Mouse (Mus musculus) left cerebral cortex, adult 11 months (tissue): ENCODE data around the gene Zp1.

Experiments used
- DNase-seq: peaks from one replicate; pipeline ENCODE4 v3.0.0; 2022; ENCODE audit warnings: low spot score

The Zp1 gene

DNA sequence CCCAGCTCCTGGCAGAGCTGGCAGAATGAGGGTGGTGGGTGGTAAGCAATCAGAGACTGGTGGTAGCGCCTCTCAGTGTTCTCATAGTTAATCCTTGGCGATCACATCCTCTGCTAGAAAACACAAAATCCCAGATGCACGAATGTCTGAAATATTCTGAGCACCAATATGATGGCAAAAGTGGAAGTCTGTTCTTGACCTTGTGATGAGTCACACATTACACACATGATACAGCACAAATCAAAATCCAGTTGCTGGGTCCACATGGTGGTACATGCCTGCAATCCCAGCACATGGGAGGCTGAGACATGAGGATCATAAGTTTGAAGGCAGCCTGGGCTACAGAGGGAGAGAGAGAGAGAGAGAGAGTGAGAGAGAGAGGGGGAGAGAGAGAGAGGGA, 626 bp upstream of the Zp1 start:
- DNase-seq: no peak

DNA sequence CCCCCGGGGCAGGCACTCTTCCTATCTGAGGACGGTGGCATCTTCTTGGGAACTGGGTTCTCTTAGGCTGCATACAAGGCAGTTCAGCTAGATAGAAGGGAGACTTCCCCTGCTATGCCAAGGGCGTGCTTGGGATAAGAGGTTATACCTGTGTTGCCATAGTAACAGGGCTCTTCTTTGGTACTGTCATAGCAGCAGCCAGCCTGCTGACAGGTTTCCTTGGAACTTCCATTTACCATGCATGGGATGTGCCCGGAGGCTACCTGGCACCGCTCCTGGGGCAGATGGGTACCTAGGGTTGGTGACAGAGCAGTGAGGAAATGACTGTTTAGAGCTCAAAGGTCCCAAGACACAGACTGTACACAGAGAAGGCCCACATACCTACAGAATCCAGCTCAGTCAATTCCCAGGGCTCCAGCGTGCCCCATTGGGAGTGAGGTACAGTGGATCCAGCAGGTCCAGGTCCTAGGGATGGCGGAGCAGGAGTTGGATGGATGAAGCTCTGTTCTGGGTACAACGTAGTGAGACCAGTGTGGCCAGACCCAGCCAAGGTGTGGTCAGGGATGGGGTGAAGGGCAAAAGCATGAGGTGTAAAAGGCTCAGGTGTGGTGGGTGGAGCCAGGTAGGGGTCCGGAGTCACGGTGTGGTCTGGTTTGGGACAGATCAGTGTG, 2.0 kb downstream of the Zp1 start:
- DNase-seq: no peak

GRCm38 (mm10) chr19:10916506-10916905, 3.9 kb downstream of the Zp1 start:
- no peak for DNase-seq

DNA sequence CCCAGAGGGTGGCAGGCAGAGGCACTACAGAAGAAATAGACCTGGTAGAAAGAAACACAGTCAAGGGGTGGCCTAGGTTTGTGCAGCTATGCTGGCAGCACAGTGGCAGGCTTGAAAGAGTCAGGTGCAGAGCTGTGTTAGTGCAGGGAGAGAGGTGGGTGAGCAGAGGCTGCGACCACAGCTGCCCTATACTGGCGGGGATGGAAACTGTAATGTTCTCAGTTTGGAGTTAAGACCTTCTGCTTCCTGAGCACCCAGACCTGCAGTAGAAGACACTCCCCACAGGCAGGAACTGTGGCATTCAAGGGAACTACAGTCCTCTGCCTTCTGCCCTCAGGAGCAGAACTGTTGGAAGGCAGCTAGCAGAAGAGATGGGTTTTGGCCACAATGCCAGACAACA, 5.6 kb downstream of the Zp1 start:
- DNase-seq: no peak

- no peak for DNase-seq
Observed at GRCm38 (mm10) chr19:10914291-10914690, 6.1 kb downstream of the Zp1 start.

DNA sequence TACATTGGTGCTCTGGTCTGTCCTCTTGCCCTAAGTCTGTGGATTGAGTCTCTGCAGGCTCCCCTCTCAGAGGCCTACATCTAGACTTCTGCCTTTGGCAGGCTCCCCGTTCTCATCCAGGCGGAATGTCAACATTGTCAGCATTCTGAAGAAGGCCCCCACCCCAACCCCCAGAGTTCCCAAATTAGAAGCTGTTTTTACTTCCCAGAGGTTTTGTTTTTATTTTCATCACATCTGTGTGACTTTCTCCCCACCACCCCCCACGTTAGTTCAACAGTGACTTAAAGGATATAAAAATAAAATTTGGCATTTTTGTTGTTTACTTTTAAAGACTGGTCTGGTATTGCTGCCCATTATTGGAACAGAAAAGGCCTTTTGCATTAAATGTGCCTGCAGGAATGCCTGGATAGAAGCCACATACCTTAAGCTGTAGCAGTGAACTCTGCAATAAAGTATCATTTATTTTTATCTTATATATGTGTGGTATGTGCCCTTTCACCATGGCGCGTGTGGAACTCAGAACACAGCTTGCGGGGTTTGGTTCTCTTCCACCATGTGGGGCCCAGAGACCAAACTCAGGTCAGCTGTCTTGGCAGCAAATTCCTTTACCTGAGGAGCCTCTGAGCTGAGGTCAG, 11.2 kb downstream of the Zp1 start:
- no peak for DNase-seq

DNA sequence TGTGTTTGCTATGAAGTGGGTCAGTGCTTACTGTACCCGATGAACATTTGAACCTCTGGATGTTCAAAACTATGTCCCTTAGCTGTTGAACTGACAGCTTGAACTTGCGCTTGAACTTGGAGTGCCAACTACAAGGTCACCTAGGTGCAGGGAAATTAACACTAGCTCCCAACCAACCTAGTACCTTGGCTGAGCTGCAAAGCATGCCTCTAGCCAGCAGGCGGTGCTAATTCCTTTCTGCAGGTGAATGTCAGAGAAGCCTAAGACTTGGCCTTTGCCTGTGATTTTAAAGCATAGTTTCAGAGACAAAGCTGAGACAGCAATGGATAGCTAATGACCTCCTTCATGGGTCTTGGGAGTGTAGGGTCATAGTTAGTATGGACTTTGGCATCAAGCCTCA, 12.5 kb downstream of the Zp1 start:
- DNase-seq: no peak

DNA sequence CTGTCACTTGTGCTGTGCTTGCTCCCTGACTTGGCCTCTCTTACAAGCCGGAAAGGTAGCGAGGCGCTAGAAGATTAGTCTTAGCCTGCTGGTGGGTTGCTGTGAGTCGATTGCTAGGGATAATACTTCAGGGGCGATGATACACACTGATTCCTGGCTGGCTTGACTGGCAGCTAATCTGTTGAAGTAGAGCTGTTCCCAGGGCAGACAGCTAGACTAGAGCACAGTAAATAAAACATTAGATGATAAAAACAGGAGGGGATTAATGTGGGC, 14.8 kb downstream of the Zp1 start:
- no peak for DNase-seq

GRCm38 (mm10) chr19:10904927-10905727, 15.3 kb downstream of the Zp1 start:
- DNase-seq: peak; percentile 53

DNA sequence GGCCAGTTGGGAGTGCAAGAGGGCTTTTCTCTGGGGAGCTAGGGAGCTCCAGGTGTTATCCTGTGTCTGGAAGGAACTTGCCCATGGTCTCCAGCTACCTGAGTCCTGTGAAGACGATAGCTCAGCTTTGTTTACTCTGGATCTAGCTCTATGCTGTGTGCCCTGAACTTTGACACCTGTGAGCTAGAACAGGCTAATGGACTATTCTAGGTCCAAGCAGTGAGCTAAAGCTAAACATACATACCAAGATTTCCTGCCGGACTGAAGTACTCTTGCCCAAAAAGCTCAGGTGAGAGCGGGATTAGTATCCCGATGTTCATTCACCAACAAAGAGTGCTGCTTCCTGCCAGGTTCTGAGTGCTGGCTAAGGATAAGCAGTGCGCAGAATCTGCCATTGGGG, 15.9 kb downstream of the Zp1 start:
- no peak for DNase-seq

DNA sequence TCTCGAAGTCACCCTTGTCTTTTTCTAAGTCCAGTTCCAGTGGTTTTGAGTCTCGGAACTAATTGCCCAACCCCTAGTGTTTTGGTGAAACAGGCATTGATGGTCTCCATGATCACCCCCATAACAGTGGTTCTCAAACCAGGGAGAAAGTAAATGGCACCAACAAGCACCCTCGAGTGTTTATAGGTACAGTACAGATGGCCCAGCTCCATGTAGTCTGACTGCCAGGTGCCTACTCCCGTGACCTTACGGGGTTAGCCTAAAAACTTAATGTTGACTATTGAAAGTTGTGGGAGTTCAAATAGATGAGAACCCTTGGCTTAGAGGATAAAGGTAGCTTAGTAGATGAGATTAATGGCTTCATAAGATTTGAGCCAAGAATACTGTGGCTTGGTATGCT, 19.4 kb downstream of the Zp1 start:
- DNase-seq: no peak

DNA sequence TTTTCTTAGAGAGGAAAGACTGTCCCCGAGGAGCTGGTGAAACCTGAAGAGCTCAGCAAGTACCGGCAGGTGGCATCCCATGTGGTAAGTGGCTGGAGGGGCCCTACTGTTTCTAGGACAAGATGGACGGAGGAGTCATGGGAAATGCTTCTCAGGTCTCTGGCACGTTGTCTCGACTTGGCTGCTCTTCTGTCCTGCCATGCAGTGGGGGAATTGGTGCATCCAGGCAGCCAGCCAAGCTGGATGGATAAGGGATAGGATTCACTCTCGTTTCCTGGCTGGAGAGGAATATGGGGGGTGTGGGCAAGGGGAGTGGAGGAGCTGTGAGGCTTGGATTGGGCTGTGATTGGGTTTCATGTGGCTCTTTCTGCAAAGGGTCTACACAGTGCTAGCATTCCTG, 20.1 kb downstream of the Zp1 start:
- DNase-seq: no peak

DNA sequence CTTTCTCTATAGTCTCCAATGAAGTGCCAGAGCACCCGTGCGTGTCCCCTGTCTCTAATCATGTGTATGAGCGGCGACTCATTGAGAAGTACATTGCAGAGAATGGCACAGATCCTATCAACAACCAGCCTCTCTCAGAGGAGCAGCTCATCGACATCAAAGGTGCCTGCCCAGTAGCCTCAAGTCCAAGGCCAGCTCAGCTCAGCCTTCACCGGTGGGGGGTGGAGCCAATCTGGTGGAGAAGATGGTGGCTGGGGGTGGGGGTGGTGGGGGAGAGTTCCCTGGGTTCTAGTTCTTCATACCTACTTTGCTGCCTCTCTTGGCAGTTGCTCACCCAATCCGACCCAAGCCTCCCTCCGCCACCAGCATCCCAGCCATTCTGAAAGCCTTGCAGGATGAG, 22.9 kb downstream of the Zp1 start:
- no peak for DNase-seq

GRCm38 (mm10) chr19:10896849-10897248, 23.6 kb downstream of the Zp1 start:
- DNase-seq: no peak

DNA sequence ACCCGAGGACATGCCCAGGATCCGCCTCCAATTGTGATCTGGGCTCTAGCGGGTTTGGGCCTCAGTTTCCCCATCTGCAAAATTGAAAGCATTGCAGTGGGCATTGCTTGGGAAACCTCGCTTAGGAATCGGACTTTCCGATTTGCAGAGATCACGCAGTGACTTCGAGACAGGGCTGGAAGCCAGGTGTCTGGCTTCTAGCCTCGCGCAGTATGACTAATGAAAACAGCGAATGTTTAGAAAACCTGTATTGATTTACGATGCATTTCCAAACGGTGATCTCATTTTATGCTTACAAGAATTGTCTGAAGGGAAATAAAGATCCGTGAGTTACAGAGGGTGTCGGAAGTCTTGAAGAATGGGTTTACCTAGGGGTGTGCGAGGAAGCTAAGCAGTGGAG, 24.7 kb downstream of the Zp1 start:
- DNase-seq: no peak

DNA sequence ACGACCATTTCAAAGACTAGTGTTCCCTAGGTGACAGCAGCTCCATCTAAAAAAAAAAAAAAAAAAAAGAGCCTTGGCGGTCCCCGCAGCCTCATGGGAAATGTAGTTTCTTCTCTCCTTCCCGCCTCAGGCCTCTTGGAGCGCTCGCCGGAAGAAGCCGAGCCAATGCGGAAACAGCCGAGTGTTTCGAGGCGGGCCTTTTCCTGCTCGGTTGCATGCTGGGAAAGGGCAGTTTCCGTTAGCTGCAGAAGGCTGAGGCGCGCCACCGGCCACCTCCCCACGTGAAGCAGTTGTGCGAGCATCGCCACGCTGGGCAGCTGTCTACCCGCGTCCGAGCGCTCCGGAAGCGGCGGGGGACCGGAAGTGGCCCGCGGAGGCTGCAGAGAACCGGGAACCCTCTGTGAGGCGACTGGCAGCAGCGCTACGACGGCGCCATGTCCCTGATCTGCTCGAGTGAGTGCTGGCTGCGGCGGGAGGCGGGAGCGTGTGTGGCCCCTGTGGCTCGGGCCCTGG, 25.4 kb downstream of the Zp1 start, which contains the start of gene Prpf19:
Gene Prpf19, plus strand, starts transcription at position 216 of the 513 bp plus-strand sequence.
- peak; percentile 96 for DNase-seq

- no peak for DNase-seq
Observed at GRCm38 (mm10) chr19:10892201-10892600, 28.2 kb downstream of the Zp1 start.

DNA sequence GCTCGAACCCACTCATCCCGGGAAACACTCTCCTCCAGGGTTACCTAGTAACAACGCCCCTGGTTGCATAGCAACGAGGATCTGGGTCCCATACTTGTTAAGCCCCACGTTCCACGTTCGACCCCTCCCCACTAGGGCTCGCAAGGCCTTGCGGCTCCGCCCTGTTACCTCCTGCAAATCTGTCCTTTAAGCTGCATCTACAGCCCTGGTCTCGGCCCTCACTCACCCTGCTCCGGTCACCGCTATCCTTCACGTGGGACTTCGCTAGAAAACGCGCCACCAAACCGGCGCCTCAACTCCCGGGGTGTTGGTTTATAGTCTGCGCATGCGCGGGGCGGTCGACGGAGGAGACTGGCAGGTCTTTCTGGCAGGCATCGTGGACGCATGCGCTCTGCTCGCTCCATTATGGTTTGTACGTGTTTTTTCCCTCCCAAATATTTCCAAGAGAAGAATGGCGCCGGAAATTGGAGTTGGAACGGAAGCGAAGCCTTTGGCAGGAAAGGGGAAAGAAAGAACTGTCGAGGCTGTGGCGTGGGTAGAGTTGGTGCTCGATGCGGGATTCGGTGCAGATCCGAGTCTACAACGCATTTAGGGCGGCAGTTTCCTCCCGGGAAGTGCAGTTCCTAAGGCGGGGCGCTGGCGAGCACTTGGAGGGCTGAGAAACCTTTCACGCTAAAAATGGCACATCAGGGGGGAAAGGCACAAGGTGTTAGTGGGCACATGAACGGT, 38.8 kb downstream of the Zp1 start, which contains the start of gene Tmem109:
Gene Tmem109, minus strand, starts transcription at position 576 of the 729 bp plus-strand sequence.
- DNase-seq: peak; percentile 88

GRCm38 (mm10) chr19:10880975-10881425, 39.4 kb downstream of the Zp1 start:
- DNase-seq: no peak

DNA sequence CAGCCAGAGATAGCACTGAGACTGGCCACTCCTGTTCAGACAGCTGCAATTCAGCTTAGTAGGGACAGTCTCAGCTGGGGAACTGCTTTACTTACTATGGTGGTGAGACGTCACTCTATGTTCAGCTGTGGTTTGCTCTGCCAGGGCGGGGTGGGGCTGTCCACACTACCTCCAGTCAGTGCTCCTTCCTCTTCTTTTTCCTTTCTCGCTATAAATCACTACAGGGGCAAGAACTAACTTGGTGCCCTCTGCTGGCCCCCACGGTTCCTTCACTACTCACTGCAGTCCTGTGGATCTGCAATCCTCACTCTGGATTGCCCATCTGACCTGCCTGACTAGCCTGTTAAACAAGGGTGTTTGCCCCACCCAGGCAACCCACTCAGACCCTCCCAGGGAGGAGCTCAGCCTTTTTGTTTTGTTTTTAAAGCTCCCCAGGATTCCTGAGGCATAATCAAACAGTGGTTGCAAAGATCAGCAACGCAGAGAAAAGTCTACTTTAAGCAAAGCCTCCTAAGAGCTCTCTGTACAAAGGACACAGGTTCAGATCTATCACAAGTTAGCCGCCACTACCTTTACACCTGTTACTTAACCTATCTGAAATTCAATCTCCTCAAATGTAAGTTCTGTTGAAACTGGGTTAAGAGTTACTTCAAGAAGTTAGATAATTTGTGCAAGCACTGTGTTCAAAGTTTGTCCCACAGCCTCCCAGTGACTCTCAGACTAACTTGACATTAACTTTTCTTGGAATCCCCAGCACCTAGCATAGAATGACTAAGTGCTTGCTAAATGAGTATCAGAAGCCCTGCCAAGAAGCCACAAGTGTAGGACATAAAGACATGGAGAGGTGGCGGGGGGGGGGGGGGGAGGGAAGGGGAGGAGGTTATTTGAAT, 40.1 kb downstream of the Zp1 start:
- DNase-seq: no peak

DNA sequence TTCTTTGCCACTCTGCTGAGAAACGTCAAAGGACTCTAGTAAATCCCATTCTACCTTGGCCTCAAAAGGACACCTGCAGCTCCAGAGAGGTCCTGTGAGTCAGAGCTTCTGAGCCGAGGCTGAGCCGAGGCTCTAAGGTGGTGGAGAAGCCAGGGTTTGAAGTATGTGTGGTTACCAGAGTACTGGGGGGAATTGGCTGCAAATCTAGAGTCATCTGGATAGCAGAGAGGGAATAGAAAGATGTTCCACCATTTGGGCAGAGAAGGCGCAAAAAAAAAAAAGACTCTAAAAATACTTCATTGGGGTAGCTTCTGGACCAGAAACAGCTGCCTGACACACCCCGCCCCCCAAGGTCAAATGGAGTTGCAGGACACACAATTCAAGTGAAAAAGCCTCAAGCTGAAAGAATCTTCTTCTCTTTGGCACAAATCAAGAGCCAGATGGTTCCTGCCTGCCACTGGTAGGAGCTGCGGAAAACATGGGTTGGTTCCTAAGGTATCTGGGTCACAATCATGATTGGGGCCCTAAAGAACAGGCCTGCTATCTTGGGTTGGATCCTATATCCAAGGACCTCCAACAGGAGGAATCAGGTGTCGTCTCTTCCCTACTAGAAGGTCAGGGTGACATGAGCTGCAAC, 42.1 kb downstream of the Zp1 start:
- DNase-seq: no peak
